Mouse (Mus musculus): Measurements from ENCODE around the gene Rybp.

The Rybp gene

DNA sequence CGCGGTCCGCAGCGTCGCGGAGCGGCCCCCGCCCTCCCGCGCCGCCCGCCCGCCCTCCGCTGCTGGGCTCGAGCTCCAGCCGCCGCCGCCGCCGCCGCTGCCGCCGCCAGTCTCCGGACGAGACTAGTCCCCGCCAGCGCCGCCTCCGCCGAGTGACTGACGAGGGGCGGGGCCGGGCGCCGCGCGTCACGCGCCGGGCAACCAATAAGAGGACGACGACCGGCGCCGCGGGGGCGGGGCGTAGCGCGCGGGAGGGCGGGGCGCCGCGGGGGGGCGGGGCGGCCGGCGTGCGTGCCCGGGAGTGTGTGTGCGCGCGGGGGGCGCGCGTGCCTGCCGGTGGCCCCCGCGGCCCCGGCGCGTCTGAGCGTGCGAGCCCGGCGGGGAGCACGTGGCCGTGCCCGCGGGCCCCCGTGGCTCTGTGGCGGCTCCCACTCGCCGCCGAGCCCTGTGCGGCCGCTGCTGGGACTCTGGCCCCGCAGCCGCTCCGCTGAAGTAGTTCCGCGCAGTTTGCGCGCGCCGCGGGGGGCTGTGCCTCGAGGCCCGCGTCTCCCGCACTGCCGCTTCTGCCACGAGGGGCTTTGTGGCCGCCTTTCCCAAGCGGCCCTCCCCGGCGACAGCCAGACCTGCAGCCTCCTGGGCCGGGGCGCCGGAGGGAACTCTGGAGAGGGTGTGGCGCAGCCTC, at the start of gene Rybp:
Rybp (minus strand) TSS at position 152 of the 682 bp plus-strand sequence.
- DNase-seq: peak; percentile 96 to 97

DNA sequence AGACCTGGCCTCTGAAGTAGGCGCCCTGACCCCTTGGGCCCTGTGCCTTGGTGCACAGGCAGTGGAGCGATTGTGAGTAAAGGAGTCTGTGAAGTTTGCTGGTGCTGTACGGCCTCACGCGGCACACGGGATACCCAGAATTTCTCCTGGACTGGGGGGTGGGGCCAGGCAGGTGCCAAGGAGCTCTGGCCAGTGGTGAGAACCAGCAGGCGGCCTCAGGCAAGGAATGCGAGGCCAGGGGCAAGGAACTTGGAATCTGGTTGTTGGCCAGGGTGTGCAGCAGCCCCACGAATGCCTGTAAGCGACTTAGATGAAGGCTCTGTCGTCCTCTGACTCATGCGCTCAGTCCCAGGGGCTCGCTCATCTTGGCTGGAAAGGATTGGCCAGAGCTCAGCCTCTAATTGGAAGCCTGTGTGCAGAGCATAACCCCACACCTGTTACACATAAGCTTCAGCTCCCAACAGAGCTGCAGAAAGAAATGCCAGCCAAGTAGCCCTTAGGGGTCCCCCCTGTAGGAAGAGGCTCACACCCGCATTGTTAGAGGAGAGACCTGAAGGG, 49.4 kb upstream of the Rybp start:
- DNase-seq: peak in 1 of 2 experiments; percentile 25

DNA sequence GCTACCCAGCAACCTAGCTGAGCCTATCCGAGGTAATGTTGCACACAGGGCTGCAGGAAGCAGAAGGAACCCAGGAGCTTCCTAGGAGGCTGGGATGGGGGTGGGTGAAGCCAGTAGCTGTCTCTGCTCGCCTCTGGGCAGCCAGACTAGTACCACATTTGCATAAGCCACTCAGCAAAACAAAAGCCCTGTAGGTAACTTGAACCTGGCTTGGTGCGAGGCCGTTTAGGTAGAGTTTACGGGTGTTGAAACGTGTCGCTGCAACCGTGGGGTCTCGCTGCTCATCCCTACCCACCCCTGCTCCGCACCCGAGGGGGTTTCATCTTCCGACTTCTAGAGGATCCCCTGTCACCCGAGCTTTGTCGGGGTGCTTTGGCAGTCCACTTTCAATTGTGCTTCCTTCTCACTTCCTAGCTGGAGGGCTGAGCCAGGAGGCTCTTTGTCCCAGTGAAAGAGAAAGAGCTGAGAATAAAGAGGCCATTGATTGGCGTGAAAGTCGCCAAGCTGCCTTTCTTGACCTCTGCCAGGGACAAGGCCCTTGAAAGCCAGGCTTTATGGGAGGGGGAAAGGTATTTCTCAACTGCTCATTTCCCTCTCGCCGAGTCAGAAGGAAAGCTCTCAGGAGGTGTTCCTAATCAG, 48.3 kb upstream of the Rybp start:
- DNase-seq: no peak

DNA sequence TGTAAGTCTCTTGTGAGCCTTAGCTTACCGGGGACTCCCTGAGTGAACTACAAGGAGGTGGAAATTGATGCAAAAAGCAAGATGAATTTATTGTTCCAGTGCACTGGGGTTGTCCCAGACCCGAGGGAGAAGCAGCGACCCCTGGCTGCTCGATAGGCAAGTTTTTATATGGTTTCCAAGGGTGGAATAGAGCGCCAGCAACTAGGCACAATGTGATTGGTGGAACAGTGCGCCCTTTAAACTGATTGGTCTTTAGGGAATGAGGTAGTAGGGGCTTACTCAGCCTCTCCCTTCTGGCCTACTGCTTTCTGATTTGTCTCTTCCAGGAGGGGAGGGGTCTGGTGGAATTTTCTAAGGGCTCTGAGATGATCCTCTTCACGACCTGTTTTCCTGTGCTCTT, 46.5 kb upstream of the Rybp start:
- no peak for DNase-seq

DNA sequence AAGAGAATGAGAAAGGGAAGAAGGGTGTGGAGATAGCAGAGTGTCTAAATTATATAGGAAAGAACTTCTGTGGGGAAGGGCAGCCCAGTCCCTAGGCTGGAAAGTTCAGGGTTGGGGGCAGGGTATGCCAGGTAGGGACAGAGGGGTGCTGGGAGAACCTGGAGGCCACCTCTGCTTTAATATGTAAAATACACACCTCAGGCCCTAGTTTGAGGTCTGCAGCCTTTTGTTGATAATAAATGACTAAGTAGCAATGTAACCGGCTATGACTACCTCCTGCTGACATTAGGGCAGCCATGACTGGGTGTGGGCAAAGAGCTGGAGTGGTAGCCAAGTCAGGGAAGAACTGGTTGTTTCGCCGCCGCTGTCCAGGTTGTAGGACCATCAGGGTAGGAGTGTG, 45.2 kb upstream of the Rybp start:
- no peak for DNase-seq

DNA sequence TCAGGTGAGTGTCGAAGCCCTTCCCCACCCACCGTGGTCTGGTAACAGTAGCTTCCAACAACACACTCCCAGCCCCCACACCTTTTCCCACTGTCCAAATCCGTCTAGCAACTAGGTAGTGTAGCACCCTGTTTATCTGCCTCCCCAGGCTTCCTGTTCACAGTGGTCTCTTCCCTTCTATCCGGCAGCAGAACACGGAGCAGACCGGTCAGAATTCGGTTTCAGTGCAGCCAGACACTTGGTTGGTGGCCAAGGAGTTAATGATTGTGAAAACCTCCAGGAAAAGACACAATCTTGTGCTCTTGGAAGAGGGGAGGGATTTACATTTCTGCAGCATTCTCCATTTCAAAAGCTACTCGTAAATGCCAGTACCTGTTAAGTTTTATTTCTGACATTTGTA, 44.3 kb upstream of the Rybp start:
- DNase-seq: no peak

DNA sequence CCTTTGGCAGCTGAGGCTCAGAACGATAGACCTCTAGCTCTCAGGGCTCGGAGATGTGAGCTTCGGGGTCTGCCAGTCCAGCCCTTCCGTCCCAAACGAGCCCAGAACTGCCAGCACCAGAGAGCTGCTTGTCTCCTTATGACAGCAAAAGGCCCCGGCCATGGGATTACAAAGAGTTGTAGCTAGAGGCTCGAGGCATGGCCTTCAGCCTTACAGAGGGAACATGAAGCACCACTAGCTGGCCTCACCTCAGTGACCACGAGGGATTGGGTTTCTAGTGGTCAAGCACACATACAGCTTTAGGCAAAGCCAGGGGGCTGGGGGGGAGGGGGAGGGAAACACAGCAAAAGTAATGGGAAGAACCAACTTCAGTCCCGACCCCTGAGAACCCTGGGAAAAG, 43.8 kb upstream of the Rybp start:
- DNase-seq: no peak

DNA sequence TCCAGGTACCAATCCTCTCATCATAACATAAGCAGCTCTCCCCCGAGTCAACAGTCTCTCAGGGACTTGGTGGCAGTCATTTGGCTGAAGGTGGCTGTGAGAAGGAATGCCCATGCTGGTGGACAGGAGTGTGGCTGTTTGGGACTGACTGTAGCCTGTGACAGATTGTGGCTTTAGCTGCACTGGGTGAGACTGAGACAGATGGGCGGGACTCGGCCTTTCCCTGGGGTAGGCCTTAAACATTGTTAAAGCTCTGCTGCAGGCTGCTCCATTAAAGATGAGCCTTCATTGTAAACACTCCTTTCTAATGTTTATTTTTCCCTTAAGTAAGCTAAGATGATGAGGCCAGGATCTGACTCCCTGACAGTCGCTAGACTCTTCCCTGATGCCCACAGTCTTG, 42.3 kb upstream of the Rybp start:
- DNase-seq: no peak

DNA sequence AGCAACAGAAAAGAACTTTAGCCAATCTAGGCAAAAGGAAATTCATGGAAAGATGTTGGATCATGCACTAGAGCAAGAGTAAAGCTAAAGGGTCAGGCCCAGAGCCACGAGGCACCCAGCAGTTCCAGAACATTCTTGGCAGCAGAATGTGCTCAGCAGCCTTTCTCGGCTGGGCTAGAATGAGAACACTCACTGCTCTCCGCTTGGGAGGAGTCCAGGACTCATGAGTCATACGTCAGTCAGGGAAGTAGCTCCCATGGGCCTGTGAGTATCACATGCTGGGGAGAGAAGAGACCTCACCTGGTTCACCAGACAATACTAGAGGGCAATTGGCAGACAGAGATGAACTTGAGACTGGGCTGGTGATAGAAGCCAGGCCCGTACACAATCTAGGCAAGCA, 39.8 kb upstream of the Rybp start:
- DNase-seq: peak; percentile 46 to 52

DNA sequence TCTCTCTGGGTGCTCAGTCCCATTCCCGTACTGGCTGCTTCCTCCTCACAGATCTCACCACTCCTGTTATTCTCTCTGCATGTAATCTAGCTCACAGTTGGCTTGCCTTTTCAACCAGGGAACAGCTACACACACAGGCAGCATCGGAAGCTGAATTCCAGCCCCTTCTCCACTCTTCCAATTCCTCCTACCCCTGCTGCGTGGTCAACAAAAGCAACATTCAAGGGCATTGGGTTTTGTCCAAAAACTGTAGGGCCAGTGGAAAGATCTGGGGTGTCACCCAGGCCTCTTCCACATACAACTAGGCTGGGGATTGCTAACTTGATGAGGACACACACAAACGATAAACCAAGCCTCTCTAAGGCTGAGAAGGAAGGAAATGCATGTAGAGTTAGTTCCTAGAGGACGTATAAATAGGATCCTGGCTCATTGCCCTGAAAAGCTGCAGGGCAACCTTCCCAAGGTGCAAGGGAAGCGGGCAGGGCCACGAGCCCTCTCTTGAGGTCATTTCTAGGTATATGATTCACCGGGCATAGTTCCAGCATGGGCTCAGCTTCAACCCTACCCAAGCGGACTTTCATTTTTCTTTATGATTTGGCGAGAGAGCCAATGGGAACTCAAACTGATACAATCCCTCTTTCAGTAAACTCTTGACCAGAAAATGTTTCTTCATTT, 36.6 kb upstream of the Rybp start:
- peak; percentile 20 to 35 for DNase-seq

DNA sequence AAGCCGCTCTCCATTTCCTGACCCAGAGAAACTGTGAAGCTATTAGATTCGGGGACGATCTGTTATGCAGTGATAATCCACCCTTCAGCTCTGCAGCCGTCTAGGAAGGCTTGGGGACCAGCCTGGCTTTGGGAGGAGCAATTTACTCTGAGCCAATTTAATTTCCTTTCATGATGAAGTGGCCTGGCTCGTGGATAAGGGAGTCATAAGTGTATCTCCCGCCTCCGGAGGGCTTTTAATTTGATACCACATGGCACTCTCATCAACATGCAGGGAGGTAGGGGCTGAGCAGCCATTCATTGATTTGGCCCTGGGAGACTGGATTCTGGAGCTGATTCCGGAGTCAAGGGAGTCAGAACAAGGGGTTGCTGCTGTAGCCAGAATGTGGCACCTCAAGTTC, 35.3 kb upstream of the Rybp start:
- peak; percentile 25 to 30 for DNase-seq

DNA sequence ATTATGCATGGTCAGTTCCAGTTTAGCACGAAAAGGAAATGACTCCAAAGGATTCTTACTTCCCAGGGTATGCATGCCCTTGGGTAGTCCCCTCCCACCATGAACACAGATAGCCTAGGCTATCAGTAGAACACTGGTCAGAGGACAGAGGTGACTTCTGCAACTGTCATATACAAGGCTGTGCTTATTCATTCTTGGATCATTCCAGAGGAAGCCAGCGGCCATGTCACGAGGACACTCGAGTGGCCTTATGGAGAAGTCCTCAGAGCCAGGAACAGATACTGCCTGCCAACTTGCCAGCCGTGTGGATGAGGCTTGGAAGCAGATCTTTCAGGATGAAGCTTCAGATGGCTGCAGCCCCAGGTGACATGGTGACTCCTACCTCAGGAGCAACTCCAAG, 34.9 kb upstream of the Rybp start:
- DNase-seq: peak; percentile 28 to 50

DNA sequence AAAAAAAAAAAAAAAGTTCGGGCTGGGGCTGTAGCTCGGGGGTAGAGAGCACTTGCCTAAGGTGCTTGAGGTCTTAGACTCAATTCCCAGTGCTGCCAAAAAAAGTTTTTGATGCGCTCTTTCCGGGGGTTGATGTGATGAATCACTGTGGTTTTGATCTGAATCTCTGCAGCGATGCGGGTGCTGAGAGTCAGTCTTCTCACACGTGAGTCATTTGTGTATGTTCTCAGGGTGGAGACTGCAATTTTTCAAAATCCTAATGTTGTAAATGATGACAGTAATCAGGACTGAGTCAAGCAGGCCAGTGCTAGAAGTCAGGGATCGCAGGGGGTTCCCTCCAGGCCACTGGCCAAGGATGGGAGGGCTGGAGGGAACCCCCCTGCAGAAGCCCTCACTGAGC, 26.9 kb upstream of the Rybp start:
- no peak for DNase-seq

DNA sequence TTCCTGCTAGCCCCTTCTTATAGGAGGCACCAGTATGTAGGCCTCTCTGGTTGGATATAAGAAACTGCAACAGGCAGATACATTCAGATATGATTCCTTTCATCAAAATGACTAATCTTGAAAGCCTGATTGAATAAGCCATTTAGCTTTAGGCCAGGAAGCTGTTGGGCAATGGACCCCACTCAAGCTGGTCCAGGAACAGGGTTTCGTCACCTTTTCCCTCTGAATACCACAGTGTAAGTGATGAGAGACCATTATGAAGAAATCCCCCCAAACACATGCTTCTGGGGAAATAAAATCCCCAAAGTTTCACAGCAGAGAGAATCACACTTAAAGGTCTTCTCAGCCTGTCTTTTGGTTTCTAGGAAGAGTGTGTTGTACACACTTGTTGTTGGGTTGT, 23.9 kb upstream of the Rybp start:
- no peak for DNase-seq

DNA sequence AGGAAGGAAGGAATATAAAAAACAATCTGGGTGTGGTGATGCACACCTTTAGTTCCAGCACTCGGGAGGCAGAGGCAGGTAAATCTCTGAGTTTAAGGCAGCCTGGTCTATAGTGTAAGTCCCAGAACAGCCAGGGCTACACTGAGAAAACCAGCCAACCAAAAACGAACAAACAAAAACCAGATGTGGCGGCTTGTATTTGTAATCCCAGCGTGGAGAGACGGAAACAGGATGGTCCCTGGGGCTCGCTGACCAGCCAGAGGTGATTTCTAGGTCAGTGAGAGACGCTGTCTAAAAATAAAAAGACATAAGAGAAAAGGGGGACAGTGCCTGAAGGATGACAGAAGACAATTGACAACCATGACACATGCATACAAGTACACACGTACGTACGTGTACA, 17.5 kb upstream of the Rybp start:
- no peak for DNase-seq

DNA sequence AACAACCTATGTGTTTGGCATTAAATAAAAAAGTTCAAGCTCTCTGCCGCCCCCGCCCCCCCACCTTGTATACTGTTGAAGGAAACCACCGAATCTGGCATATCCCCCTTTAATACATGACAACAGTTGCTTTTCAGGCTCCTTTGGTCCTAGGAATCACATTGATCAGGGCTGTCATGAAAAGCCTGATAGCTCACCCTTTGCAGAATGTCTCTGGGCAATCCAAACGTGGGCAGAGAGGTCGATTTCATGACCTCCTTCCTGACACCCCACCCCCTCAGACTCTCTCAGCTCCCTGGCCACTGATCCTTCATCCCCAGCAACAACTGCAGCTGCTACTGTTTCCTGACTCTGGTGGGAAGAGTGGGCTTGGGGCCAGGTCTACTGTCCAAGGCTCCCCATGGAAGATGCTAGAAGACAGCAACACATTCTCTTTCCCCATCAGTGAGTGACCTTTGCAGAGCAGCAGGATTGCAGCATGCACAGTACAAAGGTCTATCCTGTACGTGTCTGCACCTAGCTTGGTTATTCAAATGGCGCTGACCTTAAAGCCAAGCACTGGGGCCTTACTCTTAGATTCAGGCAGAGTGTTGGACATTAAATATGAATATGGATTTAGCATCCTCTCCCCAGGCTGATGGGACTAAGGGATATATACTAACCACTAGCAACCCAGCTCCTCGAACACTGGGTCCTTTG, 14.3 kb upstream of the Rybp start:
- no peak for DNase-seq

DNA sequence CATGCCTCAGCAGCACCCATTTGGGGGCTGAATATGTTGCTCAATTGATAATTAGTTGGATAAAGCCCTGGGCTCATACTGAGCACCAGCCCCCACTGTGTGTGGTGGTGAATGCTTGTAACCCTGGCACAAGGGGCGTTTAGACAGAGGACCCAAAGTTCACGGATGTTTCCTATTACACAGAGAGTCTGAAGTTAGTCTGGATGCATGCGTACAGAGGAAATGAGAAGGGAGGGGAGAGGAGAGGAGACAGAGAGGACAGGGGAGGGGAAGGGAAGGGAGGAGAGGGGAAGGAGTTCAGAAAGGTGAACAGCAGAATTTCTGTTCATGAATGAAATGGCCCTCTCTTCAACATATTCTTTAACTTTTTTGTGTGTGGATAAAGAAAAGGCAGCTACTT, 13.5 kb upstream of the Rybp start:
- DNase-seq: no peak

DNA sequence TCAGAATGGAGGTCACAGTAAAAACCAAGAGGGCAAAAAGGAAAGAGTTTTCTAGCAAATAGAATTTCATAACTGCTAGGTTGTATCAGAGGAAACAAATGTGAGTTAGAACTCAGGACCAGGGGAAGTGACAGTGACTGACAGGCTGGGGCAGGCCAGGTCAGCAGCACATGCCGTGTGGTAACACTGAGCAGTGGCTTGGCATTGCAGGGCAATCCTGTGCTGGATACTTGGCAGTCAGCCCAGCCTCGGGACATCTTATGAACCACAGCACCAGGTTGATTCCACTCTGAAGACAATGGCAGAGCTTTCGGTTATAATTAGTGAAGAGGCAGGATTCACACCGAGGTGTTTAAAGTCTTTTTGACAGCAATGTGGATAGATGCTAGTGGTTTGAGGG, 11.7 kb upstream of the Rybp start:
- DNase-seq: peak; percentile 65 to 69

DNA sequence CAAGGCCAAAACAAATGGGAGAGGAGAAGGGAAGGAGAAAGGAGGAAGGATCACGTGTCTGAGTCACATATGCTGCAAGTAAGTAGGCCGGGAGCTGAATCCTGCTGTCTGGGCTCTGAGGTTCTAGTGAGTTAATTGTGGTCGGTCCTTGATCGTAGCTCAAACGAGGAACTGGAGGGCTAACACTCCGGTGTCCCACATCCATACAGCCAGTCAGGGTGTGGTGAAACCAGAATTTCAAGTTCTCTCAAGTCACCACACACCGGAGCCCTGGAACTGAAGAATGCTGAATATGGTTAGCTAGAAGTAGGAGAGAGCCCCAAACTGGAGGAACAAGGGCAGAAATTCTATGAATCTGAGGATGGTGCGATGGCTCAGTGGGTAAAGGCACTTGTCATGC, 10.3 kb upstream of the Rybp start:
- no peak for DNase-seq

DNA sequence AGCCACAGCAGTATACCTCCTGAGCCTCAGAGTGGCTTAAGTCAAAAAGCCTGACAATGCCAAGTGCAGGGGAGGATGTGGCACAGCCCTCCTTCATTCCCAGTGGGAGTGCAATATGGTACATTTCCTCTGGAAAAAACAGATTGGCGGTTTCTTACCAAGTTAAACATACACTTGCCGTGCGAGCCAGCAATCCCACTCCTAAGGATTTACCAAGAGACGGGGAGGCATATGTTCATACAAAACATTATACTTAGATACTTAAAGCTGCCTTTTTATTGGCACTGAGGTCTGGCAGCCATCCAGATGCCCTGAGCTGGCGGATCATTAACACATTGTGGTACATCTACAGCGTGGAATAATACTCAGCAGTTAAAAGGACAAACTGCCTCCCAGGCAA, 5.1 kb upstream of the Rybp start:
- DNase-seq: peak; percentile 11 to 18

DNA sequence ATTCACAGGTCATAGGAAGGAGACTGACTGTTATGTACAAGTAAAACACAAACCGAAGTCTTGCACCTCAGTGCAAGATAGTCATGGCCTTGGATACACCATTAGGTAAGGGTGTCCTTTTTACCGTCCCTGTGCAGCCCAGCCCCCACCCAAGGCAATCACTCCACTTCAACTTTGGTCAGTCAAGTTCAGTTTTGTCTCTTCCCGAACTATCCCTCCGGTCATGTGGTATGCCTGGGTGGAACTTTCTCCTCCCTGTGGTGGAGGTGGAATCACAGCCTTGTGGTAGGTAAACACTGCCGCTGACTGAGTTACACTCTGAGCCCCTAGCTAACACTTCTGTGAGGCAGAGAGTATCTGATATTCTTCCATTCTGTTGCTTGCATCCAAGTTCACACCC, 1.8 kb upstream of the Rybp start:
- no peak for DNase-seq

DNA sequence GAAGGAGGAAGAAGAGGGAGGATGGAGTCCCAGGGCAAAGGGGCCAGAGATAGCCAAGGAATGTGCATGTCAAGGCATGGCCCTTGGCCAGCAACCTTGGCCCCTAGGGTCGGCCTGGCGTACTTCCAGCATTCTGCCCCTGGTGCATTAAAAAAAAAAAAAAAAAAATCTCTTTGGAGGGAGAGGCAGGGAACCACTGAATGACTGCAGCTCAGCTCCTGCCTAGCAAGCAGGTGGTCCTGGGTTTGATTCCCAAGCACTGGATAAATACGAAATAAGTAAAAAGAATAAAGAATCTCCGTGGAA, 1.4 kb upstream of the Rybp start:
- peak; percentile 35 to 56 for DNase-seq

DNA sequence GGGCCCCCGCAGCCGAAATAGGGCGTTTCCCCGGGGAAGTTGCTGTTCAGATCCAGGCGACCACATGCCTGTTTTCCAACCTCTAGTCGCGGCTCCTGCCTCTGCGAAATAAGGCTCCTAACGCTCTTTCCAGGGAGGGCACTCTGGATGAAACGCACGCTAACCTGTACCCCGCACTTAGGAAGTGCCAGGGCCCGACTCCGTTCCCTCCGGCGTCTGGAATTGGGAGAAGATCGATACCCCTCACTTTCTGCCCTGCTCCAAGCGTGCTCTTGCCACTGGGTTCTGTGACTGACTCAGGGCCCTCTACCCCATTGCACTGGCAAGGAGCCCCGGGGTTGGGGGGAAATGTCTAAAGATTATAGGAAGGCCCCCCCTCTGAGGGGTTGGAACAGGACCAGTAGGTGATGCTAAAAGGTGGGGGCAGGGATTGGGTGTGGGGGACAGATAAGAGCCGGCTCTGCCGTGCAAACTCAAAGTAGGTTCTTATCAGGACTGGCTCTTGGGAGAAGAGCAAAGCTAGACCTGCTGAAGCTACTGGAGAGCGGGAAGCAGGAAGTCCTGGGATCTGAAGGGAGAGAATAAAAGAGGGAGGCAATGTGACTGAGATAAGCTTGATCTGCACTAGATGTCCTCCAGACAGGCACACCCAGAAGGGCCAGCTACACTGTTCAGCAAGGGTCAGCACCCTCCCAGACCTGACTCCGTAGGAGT, 888 bp upstream of the Rybp start:
- DNase-seq: peak; percentile 60 to 69

Data from cerebellum, postnatal 14 days (tissue).